Mouse (Mus musculus) MEL (cell line): ENCODE measurements around the gene Gak. TPM values are rescaled to one million over a fixed set of nuclear protein-coding genes. Genes with fewer than 3 reads are reported as not detected.

Experiments
- DNase-seq: peaks from one replicate; pipeline ENCODE4 v3.0.0; 2011; ENCODE audit warnings: low read depth, low spot score
- H3K27ac ChIP-seq: 2 replicates; pipeline ENCODE4 v1.5.1; 2012; ENCODE audit warnings: low read depth, mild to moderate bottlenecking, control low read depth, low read length, moderate library complexity; ENCODE audit not compliant: control insufficient read depth
- H3K27me3 ChIP-seq, 2 experiments: fragments of 150-350 bp in 1 of 2; sonication (generic) in 1 of 2; 2 replicates each; pipeline ENCODE4 v1.6.1; 2012; ENCODE audit warnings: low read length in 2 of 2, mild to moderate bottlenecking in 2 of 2, improper control_type of control experiment in 1 of 2, moderate library complexity in 1 of 2; ENCODE audit not compliant: insufficient read depth in 2 of 2, control insufficient read depth in 1 of 2
- H3K36me3 ChIP-seq, 2 experiments: 2 replicates each; pipeline ENCODE4 v1.6.1; 2012 to 2014; ENCODE audit warnings: low read length in 2 of 2, improper control_type of control experiment in 1 of 2, inconsistent platforms in 1 of 2, mild to moderate bottlenecking in 1 of 2; ENCODE audit not compliant: insufficient read depth in 2 of 2, control insufficient read depth in 1 of 2
- H3K4me1 ChIP-seq, 2 experiments: fragments of 150-350 bp in 1 of 2; sonication (generic) in 1 of 2; 2 replicates each; pipeline ENCODE4 v1.6.1; 2012; ENCODE audit warnings: low read length in 2 of 2, improper control_type of control experiment in 1 of 2, mild to moderate bottlenecking in 1 of 2; ENCODE audit not compliant: insufficient read depth in 2 of 2, control insufficient read depth in 1 of 2
- H3K4me3 ChIP-seq, 2 experiments: fragments of 150-350 bp in 1 of 2; sonication (generic) in 1 of 2; 2 replicates each; pipeline ENCODE4 v1.5.1; 2012; ENCODE audit warnings: low read depth in 2 of 2, low read length in 2 of 2, mild to moderate bottlenecking in 2 of 2, moderate library complexity in 2 of 2, control low read depth in 1 of 2, improper control_type of control experiment in 1 of 2; ENCODE audit not compliant: control insufficient read depth in 1 of 2, insufficient read depth in 1 of 2
- H3K79me2 ChIP-seq: 2 replicates; pipeline ENCODE4 v1.6.1; 2012; ENCODE audit warnings: mild to moderate bottlenecking, low read length, moderate library complexity; ENCODE audit not compliant: control insufficient read depth, poor library complexity, insufficient read depth
- H3K9ac ChIP-seq: 2 replicates; pipeline ENCODE4 v1.6.1; 2012; ENCODE audit warnings: low read depth, mild to moderate bottlenecking, control low read depth, low read length, moderate library complexity; ENCODE audit not compliant: control insufficient read depth, poor library complexity, severe bottlenecking
- H3K9me3 ChIP-seq: fragments of 150-350 bp; sonication (generic); replicated peaks from 2 replicates; pipeline ENCODE4 v1.6.1; 2012; ENCODE audit warnings: mild to moderate bottlenecking, low read length, improper control_type of control experiment, moderate library complexity; ENCODE audit not compliant: insufficient read depth
- BHLHE40 ChIP-seq: IDR thresholded peaks from 2 replicates; pipeline ENCODE4 v1.6.1; 2012; ENCODE audit warnings: low read depth, mild to moderate bottlenecking, inconsistent platforms, low read length, improper control_type of control experiment, borderline replicate concordance
- CHD1 ChIP-seq: IDR thresholded peaks from 2 replicates; pipeline ENCODE4 v1.6.1; 2012; ENCODE audit warnings: low read depth, mild to moderate bottlenecking, inconsistent platforms, low read length, improper control_type of control experiment
- GATA1 ChIP-seq: IDR thresholded peaks from 2 replicates; pipeline ENCODE4 v1.6.1; 2011; ENCODE audit warnings: low read depth, low read length, improper control_type of control experiment
- JUND ChIP-seq: IDR thresholded peaks from 2 replicates; pipeline ENCODE4 v1.6.1; 2011; ENCODE audit warnings: low read depth, mild to moderate bottlenecking, improper control_type of control experiment, low read length
- MAFK ChIP-seq: IDR thresholded peaks from 2 replicates; pipeline ENCODE4 v1.6.1; 2011; ENCODE audit warnings: low read depth, mild to moderate bottlenecking, low read length, improper control_type of control experiment, borderline replicate concordance
- MAZ ChIP-seq: IDR thresholded peaks from 2 replicates; pipeline ENCODE4 v1.6.1; 2012; ENCODE audit warnings: low read depth, mild to moderate bottlenecking, inconsistent platforms, low read length, improper control_type of control experiment
- MEF2A ChIP-seq: IDR thresholded peaks from 2 replicates; pipeline ENCODE4 v1.6.1; 2014; ENCODE audit warnings: low read depth, mild to moderate bottlenecking, inconsistent platforms, low read length, improper control_type of control experiment; ENCODE audit not compliant: poor library complexity, insufficient replicate concordance, severe bottlenecking; ENCODE audit errors: extremely low read depth
- MYC ChIP-seq: IDR thresholded peaks from 2 replicates; pipeline ENCODE4 v1.6.1; 2011; ENCODE audit warnings: low read depth, mild to moderate bottlenecking, low read length, improper control_type of control experiment, moderate library complexity
- POLR2A ChIP-seq, 2 experiments: IDR thresholded peaks; 2 replicates each; pipeline ENCODE4 v1.6.1; 2011 to 2012; ENCODE audit warnings: low read length in 2 of 2, mild to moderate bottlenecking in 2 of 2, control low read depth in 1 of 2, improper control_type of control experiment in 1 of 2, low read depth in 1 of 2, moderate library complexity in 1 of 2; ENCODE audit not compliant: control insufficient read depth in 1 of 2, insufficient read depth in 1 of 2, poor library complexity in 1 of 2
- POLR2AphosphoS2 ChIP-seq: IDR thresholded peaks from 2 replicates; pipeline ENCODE4 v1.6.1; 2011; ENCODE audit warnings: low read length, improper control_type of control experiment
- RCOR1 ChIP-seq: IDR thresholded peaks from 2 replicates; pipeline ENCODE4 v1.6.1; 2012; ENCODE audit warnings: low read depth, mild to moderate bottlenecking, inconsistent platforms, low read length, improper control_type of control experiment
- SIN3A ChIP-seq: IDR thresholded peaks from 2 replicates; pipeline ENCODE4 v1.6.1; 2012; ENCODE audit warnings: low read length, improper control_type of control experiment, inconsistent platforms
- TBP ChIP-seq: IDR thresholded peaks from 2 replicates; pipeline ENCODE4 v1.8.0; 2011; ENCODE audit warnings: low read depth, low read length, improper control_type of control experiment
- UBTF ChIP-seq: IDR thresholded peaks from 2 replicates; pipeline ENCODE4 v1.6.1; 2012; ENCODE audit warnings: low read depth, mild to moderate bottlenecking, inconsistent platforms, low read length, improper control_type of control experiment, moderate library complexity, borderline replicate concordance; ENCODE audit not compliant: insufficient read depth
- USF1 ChIP-seq: IDR thresholded peaks from 2 replicates; pipeline ENCODE4 v1.6.1; 2014; ENCODE audit warnings: low read depth, mild to moderate bottlenecking, inconsistent platforms, low read length, improper control_type of control experiment, moderate library complexity
- USF2 ChIP-seq, 2 experiments: IDR thresholded peaks; 2 replicates each; pipeline ENCODE4 v1.6.1; 2011 to 2012; ENCODE audit warnings: improper control_type of control experiment in 2 of 2, low read length in 2 of 2, borderline replicate concordance in 1 of 2, inconsistent platforms in 1 of 2, low read depth in 1 of 2, mild to moderate bottlenecking in 1 of 2; ENCODE audit not compliant: insufficient read depth in 1 of 2
- ZC3H11A ChIP-seq: IDR thresholded peaks from 2 replicates; pipeline ENCODE4 v1.6.1; 2012; ENCODE audit warnings: low read depth, mild to moderate bottlenecking, inconsistent platforms, low read length, improper control_type of control experiment
- ZNF384 ChIP-seq: IDR thresholded peaks from 2 replicates; pipeline ENCODE4 v1.6.1; 2012; ENCODE audit warnings: low read depth, mild to moderate bottlenecking, inconsistent platforms, low read length, improper control_type of control experiment
- polyA plus RNA-seq, 2 experiments: library from polyadenylated mRNA; stranded (reverse) in 1 of 2; unstranded in 1 of 2; fragments of >175 nt in 1 of 2; fragments of >200 nt in 1 of 2; gene quantifications; 2 replicates each; pipeline versions ENCODE4 v1.2.1 to v1.2.4; 2012; ENCODE audit warnings: low replicate concordance in 2 of 2, low read depth in 1 of 2; ENCODE audit not compliant: insufficient read length in 2 of 2, insufficient read depth in 1 of 2, missing spikeins in 1 of 2
- total RNA-seq: library from RNA; depleted of rRNA; stranded (reverse); fragments of 300-350 nt; gene quantifications from 2 replicates; pipeline ENCODE4 v1.2.3, GENCODE M21; 2012

The Gak gene
- total and polyA plus RNA-seq, 3 experiments = 48.5 to 76.4 TPM; not detected in 1

- TF ChIP-seq JUND = no peak
- peak; percentile 51; the same call in 1 of the 2 replicates for TF ChIP-seq GATA1
- no peak for TF ChIP-seq MAZ
- peak; percentile 49; the same call in 1 of the 2 replicates for TF ChIP-seq SIN3A
- no peak for TF ChIP-seq MYC
- TF ChIP-seq USF1 = no peak
- no peak for TF ChIP-seq BHLHE40
- peak; percentile 91 for TF ChIP-seq ZNF384
- no peak for TF ChIP-seq ZC3H11A
- TF ChIP-seq UBTF = no peak
- TF ChIP-seq POLR2A (IDR thresholded peaks at IDR 0.05; ENCODE audit: control insufficient read depth in 1 of 2, insufficient read depth in 1 of 2, low read depth in 1 of 2, low read length in 2 of 2, poor library complexity in 1 of 2) = no peak
- no peak for TF ChIP-seq TBP
- peak; percentile 70; the same call in 1 of the 2 replicates for TF ChIP-seq RCOR1
These were observed 37.8 kb upstream of the Gak start (continued) for GRCm38 (mm10) chr5:108667370-108667769.

GRCm38 (mm10) chr5:108665066-108665465 is 35.5 kb upstream of the Gak start:
- Histone ChIP-seq H3K27ac (no peak overlapping the region), H3K79me2 (peaks cover 10% of the 10 kb centered on the region), H3K4me1 (peaks cover 18 to 22% of the 10 kb centered on the region in 2 experiments), H3K36me3 (peaks cover 0 to 9% of the 10 kb centered on the region in 2 experiments; a peak in 2 of 4 replicates), H3K9ac (no peak overlapping the region), H3K9me3 (no peaks in the 10 kb centered on the region), H3K27me3 (no peaks in the 10 kb centered on the region), H3K4me3 (no peak overlapping the region)
- TF ChIP-seq POLR2AphosphoS2 = no peak
- no peak for DNase-seq

GRCm38 (mm10) chr5:108662772-108663171 is 33.2 kb upstream of the Gak start:
- Histone ChIP-seq H3K4me1 (peaks cover 13 to 24% of the 10 kb centered on the region in 2 experiments), H3K36me3 (peaks cover 0 to 10% of the 10 kb centered on the region in 2 experiments; a peak in 2 of 4 replicates), H3K9ac (no peak overlapping the region), H3K4me3 (no peak overlapping the region), H3K79me2 (peaks cover 13% of the 10 kb centered on the region), H3K9me3 (no peaks in the 10 kb centered on the region), H3K27me3 (no peaks in the 10 kb centered on the region), H3K27ac (no peak overlapping the region)
- TF ChIP-seq USF2 (IDR thresholded peaks at IDR 0.05; ENCODE audit: borderline replicate concordance in 1 of 2, insufficient read depth in 1 of 2, low read depth in 1 of 2, low read length in 2 of 2) (no peak), JUND (no peak), CHD1 (no peak), USF1 (no peak), MEF2A (no peak), MAFK (no peak), UBTF (no peak)
- no peak for DNase-seq
